Mouse (Mus musculus): ENCODE measurements around the gene Nlk.

DNA sequence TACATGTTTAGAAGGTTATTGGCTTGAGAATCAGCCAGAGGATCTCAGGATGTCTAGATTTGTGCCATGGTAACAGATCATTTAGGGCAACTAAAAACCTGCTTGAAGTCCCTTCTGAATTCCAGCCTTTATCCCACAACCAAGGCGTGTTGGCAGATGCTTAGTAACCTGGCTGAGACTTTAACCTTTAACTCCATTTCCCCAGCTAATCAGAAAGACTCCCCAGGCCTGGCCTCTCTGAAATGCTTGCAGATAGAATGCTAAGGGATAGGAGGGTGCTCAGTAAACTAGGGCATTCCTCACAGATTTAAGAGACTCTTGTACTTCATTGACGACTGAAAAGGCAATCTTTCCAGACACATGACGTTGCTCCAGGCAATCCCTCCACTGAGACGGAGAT, 20.5 kb upstream of the Nlk start:
- TF ChIP-seq CTCF (IDR thresholded peaks at IDR 0.05; ENCODE audit: low read depth) (no peak), EP300 (IDR thresholded peaks at IDR 0.05; ENCODE audit: low read depth) (no peak)

Measured in heart, postnatal 0 days (tissue).